Mouse (Mus musculus) retina, postnatal 7 days (tissue): Measurements from ENCODE around the gene Tmem238l.

Source experiments
- DNase-seq: peaks from one replicate; pipeline ENCODE4 v3.0.0-alpha.2; 2012; ENCODE audit warnings: low read depth, low spot score

Gene Tmem238l

DNA sequence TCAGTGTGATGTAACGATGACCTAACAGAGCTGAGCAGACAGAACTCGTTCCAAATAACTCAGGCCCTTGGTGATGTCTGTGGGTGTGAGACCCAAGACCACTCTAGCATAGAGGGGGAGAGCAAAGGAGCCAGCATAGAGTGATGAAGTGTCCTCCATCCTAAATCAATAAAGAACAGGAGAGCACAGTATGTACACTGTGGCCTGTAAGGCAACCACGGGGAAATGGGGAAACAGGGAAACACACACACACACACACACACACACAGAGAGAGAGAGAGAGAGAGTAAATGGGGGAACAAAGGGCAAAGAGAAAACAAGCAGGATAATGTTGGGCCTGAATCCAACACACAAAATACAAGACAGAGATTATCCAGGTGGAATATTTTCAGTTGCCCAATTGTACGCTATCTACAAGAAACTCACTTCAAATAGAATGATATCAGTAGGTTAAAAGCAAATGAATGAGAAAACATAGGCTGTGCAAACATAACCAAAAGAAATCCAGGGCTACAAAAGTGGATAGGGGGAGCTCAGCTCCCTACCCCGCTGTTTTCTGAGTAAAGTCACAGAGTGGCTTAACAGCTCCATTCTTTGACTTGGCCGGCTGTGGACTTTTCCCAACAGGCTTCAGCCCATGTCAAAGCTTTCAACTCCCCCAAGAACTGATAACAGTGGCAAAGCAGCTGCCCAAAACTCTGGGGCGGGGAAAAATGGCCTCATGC lies 19.3 kb downstream of the Tmem238l start:
- DNase-seq = no peak

GRCm38 (mm10) chr11:66981336-66982115 lies 25.1 kb downstream of the Tmem238l start:
- DNase-seq = no peak

GRCm38 (mm10) chr11:66982794-66983193 lies 26.4 kb downstream of the Tmem238l start:
- no peak for DNase-seq

GRCm38 (mm10) chr11:66983422-66984164 lies 27.2 kb downstream of the Tmem238l start:
- no peak for DNase-seq

GRCm38 (mm10) chr11:66984165-66985135 lies 28.0 kb downstream of the Tmem238l start:
- DNase-seq = peak; percentile 57

GRCm38 (mm10) chr11:66985136-66985702 lies 28.8 kb downstream of the Tmem238l start:
- DNase-seq = no peak

DNA sequence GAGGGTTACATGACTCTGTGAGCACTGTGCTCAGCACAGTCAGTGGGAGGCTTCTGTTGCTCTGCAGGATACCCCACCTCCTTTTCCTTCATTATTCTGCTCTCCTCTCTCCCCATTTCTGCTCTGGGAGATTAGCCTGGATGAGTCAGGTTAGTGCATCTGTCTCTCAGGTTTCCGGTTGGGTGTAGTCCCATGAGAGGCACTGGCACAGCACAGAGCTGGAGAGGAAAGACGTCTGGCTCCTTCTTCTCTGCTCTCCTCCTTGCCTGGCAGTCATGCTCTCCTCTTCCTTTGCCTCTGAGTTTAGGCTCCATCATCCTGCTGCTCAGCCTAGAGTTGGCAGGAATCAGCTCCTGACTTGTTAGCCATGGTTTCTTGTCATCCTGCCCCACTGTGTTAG lies 35.7 kb downstream of the Tmem238l start:
- DNase-seq = no peak

- DNase-seq = no peak
Measured at GRCm38 (mm10) chr11:66993674-66994073, 37.2 kb downstream of the Tmem238l start.

DNA sequence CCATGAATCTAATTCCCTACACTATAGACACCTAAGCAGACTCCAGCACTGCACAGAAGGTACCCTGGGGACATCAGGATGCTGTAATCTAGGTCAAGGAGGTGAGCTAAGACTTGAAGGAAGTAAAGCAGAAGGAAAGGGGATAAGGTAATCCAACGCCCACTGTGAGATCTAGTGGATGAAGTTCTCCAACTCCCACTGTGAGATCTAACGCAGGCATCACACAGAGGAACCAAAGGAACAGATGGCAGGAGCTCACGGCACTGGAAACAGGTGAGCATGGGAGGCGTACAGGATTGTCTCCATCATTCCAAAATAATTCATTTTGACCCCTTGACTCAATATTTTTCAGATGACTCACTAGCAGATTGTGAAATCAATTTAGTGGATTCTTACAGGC lies 40.0 kb downstream of the Tmem238l start:
- no peak for DNase-seq

GRCm38 (mm10) chr11:66998467-66999403 lies 42.3 kb downstream of the Tmem238l start:
- DNase-seq = no peak

- DNase-seq = no peak
Measured at GRCm38 (mm10) chr11:67000671-67001070, 44.2 kb downstream of the Tmem238l start.

DNA sequence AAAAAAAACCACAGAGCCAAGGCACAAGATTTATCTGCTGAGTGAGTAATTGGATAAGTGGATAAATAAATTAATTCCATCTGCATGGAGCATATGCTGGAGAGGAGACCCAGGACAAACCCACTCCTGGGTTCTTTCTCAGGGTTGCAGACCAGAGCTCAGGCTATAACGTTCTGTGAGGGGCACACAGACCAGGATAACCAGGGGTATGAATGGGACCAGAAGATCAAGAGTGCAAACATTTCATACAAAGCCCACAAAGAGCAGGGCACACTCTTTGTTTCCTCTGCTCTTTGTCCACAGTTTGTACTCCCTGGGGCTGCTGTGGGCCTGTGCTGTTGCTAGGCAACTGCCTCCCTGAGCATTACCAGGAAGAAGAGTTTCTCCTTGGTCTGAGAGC lies 45.3 kb downstream of the Tmem238l start:
- DNase-seq = no peak

GRCm38 (mm10) chr11:67002911-67003310 lies 46.5 kb downstream of the Tmem238l start:
- DNase-seq = no peak

GRCm38 (mm10) chr11:67007961-67008360 lies 51.5 kb downstream of the Tmem238l start:
- DNase-seq = no peak

- no peak for DNase-seq
Measured at GRCm38 (mm10) chr11:67008528-67008927, 52.1 kb downstream of the Tmem238l start.

DNA sequence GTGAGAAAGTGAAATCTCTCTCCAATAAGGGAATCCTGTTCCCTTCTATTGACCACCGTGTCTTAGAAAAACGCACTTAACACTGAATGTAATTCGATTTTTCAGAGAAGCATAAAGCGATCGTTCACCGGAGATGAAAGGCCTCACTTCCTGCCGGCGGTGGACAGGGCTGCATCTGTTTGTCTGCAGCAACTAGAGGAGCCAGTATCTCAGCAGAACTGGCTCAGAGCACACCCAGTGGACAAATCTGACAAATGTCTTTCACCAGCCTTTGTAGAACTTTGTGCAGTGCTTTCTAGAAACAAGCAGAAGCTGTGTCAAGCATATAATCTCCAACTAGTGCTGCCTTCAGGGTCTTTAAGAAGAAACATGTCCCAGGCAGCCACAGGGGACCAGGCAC lies 54.0 kb downstream of the Tmem238l start:
- DNase-seq = no peak

DNA sequence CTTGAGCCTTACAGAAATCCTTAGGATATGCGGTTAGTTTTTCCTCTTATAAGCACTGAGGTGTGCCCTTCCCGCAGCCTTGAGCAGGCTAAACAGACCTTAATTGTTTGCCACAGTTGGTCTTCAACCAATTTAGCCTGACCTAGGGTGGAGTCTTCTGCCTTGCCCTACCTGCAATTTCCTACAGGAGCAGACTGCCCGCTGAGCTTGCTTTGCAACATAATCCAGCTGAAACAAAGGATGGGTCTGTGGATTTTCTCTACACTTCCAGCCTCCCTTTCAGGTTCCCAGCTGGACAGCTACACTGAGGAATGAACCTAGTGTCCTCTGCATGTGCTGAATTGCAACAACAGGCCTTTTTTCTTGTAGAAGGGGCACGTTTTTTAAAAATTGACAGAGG lies 55.2 kb downstream of the Tmem238l start:
- no peak for DNase-seq
